Mouse (Mus musculus): Measurements from ENCODE around the gene Tgfb3. TPM values are rescaled to one million over a fixed set of nuclear protein-coding genes. Genes with fewer than 3 reads are reported as not detected.

Gene Tgfb3
- polyA plus RNA-seq, 1 experiment from 2014 or later, result 8.5 TPM

DNA sequence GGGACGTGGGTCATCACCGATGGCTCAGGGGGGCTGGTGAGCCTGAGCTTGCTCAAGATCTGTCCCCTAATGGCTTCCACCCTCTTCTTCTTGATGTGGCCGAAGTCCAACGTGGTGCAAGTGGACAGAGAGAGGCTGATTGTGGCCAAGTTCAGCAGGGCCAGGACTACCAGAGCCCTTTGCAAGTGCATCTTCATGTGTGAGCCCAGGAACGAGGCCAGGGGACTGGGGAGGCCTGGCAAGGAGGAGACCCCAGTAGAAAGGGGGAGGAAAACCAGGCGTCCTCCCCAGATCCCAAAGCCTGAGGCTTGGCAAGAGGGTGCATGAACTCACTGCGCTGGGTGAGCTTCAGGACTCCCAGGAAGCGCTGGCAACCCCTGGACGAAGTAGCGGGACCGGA, 1.1 kb downstream of the Tgfb3 start:
- Histone ChIP-seq H3K27ac (0 out of 2 replicates have a peak overlapping the region, but pooled peaks have one; percentile 31), H3K9ac (peak overlapping the region; percentile 68), H3K36me3 (replicated peaks) (no peaks in the 10 kb centered on the region), H3K4me2 (peak overlapping the region; percentile 75), H3K4me1 (peaks cover 21% of the 10 kb centered on the region), H3K9me3 (no peaks in the 10 kb centered on the region), H3K4me3 (replicated peaks) (peak overlapping the region; percentile 52), H3K27me3 (peaks cover 43% of the 10 kb centered on the region)
- 19% methylated on average over 11 of the region's 11 CpGs for WGBS
- ATAC-seq (ENCODE audit: low FRiP score), result no peak

DNA sequence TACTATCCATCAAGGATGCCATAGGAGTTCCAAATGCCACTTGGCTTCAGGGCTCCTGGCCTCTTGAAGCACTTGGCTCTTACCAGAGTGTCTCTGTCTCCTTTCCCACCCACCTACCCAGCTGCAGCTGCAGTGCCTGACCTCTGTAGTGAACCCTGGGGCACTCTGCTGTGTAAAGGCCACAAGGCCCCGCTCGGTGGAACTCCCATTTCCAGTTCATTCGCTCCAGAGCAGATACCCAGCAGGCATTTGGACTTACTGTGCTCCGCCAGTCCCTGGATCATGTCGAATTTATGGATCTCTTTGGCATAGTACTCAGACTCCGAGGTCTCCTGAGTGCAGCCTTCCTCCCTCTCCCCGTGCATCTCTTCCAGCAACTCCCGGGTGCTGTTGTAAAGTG, 1.5 kb downstream of the Tgfb3 start:
- 32% methylated on average over 8 of the region's 8 CpGs for WGBS
- H3K27me3 ChIP-seq, result peaks cover 43% of the 10 kb centered on the region

DNA sequence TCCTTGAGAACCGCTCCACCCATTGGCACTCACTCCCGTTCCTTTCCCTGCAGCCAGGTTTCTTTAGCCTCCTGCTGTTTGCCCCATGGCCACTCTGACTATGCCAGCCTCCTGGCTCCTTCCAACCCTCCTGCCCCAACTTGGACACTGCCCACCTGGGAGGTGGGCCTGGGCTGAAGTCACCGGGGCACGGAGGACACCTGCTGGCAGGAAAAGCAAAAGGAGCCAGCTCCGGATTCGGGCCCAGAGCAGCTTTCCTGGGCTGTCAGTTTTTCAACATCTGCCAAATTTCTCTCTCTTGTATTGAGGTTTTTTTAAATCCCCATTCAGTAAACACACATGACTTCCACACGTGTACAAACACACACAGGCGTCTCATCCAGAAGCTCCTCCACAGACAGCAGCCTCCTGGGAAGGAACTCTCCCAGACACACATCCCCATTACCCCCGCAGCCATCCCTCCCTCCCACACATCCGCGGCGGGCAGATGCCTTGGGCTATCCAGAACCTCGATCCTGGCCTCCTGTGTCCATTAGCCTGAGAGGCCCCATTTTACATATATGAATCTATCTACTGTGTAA, 2.4 kb downstream of the Tgfb3 start:
- ATAC-seq (ENCODE audit: low FRiP score), result no peak
- peak overlapping the region; percentile 52 for H3K4me3 ChIP-seq (replicated peaks)

More for the DNA sequence above, 1.5 kb downstream of the Tgfb3 start:
- no peaks in the 10 kb centered on the region for H3K9me3 ChIP-seq
- peak overlapping the region; percentile 68; the same call in 1 of the 2 replicates for H3K9ac ChIP-seq
- H3K36me3 ChIP-seq (replicated peaks), result no peaks in the 10 kb centered on the region
- H3K27ac ChIP-seq, result no peak overlapping the region
- H3K4me2 ChIP-seq, result peak overlapping the region; percentile 75
- peaks cover 21% of the 10 kb centered on the region for H3K4me1 ChIP-seq
- ATAC-seq (ENCODE audit: low FRiP score), result no peak
- peak overlapping the region; percentile 52 for H3K4me3 ChIP-seq (replicated peaks)

DNA sequence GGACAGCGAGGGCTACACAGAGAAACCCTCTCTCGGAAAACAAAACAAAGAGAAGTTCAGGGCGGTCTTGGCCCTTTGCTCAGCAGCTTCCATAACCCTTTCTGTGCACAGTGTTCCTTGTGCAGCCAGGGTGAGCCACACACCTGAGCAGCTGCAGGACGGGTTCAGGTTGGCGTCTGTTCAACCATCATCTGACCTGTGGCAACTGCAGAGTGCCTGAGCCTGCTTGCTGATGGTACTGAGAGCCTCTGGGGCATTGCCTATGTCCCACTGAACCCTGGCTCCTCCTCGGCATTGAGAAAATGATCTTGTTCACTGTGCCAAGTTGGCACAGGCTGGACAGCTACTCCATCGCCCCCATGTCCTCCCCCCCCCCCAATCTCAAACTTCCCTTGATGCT, 3.5 kb downstream of the Tgfb3 start:
- WGBS, result 90% methylated on average over 7 of the region's 7 CpGs
- Histone ChIP-seq H3K4me3 (replicated peaks) (no peak overlapping the region), H3K36me3 (replicated peaks) (no peaks in the 10 kb centered on the region), H3K9ac (no peak overlapping the region), H3K4me2 (no peak overlapping the region), H3K27ac (no peak overlapping the region), H3K4me1 (peaks cover 21% of the 10 kb centered on the region), H3K9me3 (no peaks in the 10 kb centered on the region), H3K27me3 (peaks cover 34% of the 10 kb centered on the region)
- ATAC-seq (ENCODE audit: low FRiP score), result no peak

More for the DNA sequence above, 2.4 kb downstream of the Tgfb3 start:
- peak overlapping the region; percentile 75 for H3K4me2 ChIP-seq
- no peak overlapping the region for H3K9ac ChIP-seq
- H3K27ac ChIP-seq, result no peak overlapping the region
- H3K36me3 ChIP-seq (replicated peaks), result no peaks in the 10 kb centered on the region
- peaks cover 43% of the 10 kb centered on the region for H3K27me3 ChIP-seq
- H3K4me1 ChIP-seq, result peaks cover 21% of the 10 kb centered on the region
- WGBS, result 9% methylated on average over 13 of the region's 13 CpGs
- no peaks in the 10 kb centered on the region for H3K9me3 ChIP-seq

DNA sequence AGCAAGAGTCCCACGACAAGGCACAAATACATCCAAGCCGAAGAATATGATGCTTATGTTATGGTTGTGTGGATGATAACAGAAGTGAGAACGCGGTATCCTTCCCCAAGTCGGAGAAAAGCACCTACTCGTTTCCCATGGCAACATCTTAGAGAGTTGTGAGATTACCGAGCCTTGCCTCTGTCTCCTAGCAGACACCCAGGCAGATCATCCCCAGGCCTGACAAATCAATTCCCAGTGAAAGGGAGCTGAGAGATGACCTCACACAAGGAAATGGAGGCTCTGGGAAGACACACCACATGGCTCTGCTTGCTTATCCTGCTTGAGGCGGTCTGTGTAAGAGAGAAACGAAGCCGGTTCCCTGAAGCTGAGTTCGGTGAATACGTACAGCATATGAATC, 4.2 kb downstream of the Tgfb3 start:
- H3K9ac ChIP-seq, result no peak overlapping the region
- H3K9me3 ChIP-seq, result no peaks in the 10 kb centered on the region
- H3K4me1 ChIP-seq, result peaks cover 21% of the 10 kb centered on the region
- H3K27ac ChIP-seq, result no peak overlapping the region
- no peaks in the 10 kb centered on the region for H3K36me3 ChIP-seq (replicated peaks)
- no peak for ATAC-seq (ENCODE audit: low FRiP score)
- 88% methylated on average over 12 of the region's 12 CpGs for WGBS
- H3K4me3 ChIP-seq (replicated peaks), result no peak overlapping the region
- H3K27me3 ChIP-seq, result peaks cover 29% of the 10 kb centered on the region
- no peak overlapping the region for H3K4me2 ChIP-seq

DNA sequence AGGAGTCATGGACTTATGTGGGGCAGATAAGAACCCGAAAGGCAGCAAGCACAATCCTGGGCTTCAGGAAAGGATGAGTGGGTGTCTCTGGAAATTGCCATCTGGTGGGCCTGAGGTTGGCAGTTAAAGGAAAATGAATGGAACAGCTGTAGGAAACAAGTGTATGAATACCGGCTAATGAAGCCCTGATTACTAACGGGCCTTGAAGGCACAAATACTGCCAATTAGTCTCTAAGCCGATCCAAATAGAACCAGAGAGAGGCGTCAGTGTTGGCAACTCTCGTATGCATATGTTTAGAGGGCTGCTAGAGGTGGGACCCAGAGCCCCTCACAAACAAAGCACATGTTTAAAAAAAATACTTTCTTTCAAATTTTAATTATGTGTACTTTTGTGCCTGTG, 7.4 kb downstream of the Tgfb3 start:
- H3K27ac ChIP-seq, result peak overlapping the region; percentile 37
- no peak overlapping the region for H3K4me3 ChIP-seq (replicated peaks)
- H3K4me2 ChIP-seq, result no peak overlapping the region
- H3K9ac ChIP-seq, result no peak overlapping the region
- WGBS, result 32% methylated on average over 6 of the region's 6 CpGs
- H3K9me3 ChIP-seq, result no peaks in the 10 kb centered on the region
- peak; percentile 84; the same call in 1 of the 2 replicates for ATAC-seq (ENCODE audit: low FRiP score)
- peaks cover 4% of the 10 kb centered on the region; the same call in 1 of the 2 replicates for H3K4me1 ChIP-seq
- peaks cover 13% of the 10 kb centered on the region for H3K27me3 ChIP-seq
- H3K36me3 ChIP-seq (replicated peaks), result no peaks in the 10 kb centered on the region

DNA sequence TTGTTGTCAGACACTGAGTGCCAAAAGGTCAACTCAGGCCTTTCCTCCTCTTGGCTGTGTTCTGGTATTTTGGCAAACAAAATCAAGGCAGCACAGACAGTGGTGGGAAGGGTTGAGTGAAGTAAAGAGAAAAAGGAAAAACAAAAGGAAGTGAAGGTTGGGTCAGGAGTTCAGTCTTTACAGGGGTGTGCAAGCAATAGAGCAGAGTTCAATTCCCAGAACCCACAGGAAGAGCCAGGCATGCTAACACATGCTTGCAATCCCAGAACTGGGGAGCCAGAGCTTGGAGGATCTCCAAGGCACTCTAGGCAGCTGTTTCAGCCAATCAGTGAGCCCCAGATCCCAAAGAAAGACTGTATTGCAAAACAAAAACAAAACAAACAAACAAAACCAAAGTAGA, 14.0 kb downstream of the Tgfb3 start:
- ATAC-seq (ENCODE audit: low FRiP score), result no peak
- Histone ChIP-seq H3K36me3 (replicated peaks) (0 out of 2 replicates have a peak, but pooled peaks cover 3% of the 10 kb centered on the region), H3K9ac (no peak overlapping the region), H3K9me3 (no peaks in the 10 kb centered on the region), H3K4me2 (no peak overlapping the region), H3K27ac (no peak overlapping the region), H3K4me1 (no peaks in the 10 kb centered on the region), H3K4me3 (replicated peaks) (no peak overlapping the region), H3K27me3 (no peaks in the 10 kb centered on the region)

DNA sequence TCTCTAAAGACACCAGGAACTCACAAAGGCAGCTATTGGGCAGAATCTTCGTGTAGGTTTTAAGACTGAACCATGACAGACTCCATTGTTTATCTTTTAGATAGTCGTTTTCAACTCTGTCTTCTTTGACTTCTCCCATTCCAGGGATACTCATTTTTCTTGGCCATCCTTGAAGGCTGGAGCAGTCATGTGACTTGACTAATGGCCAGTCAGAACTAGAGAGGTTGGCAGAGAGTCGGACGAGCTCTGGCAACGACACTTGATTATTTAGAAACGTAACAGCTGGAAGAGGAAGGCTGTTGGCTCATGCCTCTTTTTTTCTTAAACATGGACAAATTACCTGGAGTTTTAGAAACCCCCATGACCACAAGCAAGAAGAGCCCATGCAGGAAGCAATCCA, 19.5 kb downstream of the Tgfb3 start:
- H3K27ac ChIP-seq, result no peak overlapping the region
- H3K36me3 ChIP-seq (replicated peaks), result 0 out of 2 replicates have a peak, but pooled peaks cover 3% of the 10 kb centered on the region
- H3K9me3 ChIP-seq, result no peaks in the 10 kb centered on the region
- no peaks in the 10 kb centered on the region for H3K27me3 ChIP-seq
- H3K9ac ChIP-seq, result no peak overlapping the region
- H3K4me2 ChIP-seq, result no peak overlapping the region
- no peak overlapping the region for H3K4me3 ChIP-seq (replicated peaks)
- WGBS, result 90% methylated on average over 6 of the region's 6 CpGs
- no peak for ATAC-seq (ENCODE audit: low FRiP score)
- no peaks in the 10 kb centered on the region for H3K4me1 ChIP-seq

DNA sequence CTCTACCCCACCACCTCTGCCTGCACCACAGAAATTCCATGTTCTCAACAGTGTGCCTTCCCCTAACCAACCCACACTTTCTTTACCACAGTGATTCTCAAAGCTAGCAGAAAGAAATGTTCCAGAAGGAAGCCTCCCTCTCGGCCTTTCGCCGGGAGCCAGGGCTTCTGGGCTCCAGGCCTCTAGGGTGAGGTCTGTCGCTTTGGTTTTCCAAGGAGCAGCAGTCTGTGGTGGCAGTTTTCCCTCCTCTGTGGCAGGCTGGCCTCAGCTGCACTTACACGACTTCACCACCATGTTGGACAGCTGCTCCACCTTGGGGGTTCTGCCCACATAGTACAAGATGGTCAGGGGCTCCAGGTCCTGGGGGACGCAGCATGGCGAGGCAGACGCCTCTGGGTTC, 21.3 kb downstream of the Tgfb3 start:
- Histone ChIP-seq H3K9ac (no peak overlapping the region), H3K4me3 (replicated peaks) (no peak overlapping the region), H3K4me2 (no peak overlapping the region), H3K36me3 (replicated peaks) (no peaks in the 10 kb centered on the region), H3K4me1 (no peaks in the 10 kb centered on the region), H3K27me3 (no peaks in the 10 kb centered on the region), H3K9me3 (no peaks in the 10 kb centered on the region), H3K27ac (no peak overlapping the region)
- WGBS, result 87% methylated on average over 8 of the region's 8 CpGs
- no peak for ATAC-seq (ENCODE audit: low FRiP score)

DNA sequence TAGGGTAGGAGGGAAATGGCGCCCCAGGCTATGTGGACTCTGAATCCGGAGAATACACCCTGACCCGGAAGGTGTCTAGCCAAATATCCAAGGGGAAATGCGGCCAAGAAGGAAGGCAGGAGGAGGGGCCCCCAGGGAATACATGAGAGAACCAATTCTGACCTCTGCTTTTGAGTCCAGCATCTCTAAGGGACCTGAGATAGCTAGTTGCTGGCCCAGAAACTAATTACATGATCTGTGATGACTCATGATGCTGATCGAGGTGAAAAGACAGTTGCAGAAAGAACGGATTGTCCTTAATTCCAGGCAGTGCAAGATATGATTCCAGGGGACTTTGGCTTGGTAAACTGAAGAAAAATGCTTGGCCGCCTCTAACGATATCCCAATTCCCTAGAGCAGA, 21.9 kb downstream of the Tgfb3 start:
- H3K36me3 ChIP-seq (replicated peaks), result no peaks in the 10 kb centered on the region
- H3K4me3 ChIP-seq (replicated peaks), result no peak overlapping the region
- no peak overlapping the region for H3K9ac ChIP-seq
- no peak for ATAC-seq (ENCODE audit: low FRiP score)
- 96% methylated on average over 8 of the region's 8 CpGs for WGBS
- H3K4me1 ChIP-seq, result no peaks in the 10 kb centered on the region
- no peaks in the 10 kb centered on the region for H3K9me3 ChIP-seq
- H3K27me3 ChIP-seq, result no peaks in the 10 kb centered on the region
- no peak overlapping the region for H3K4me2 ChIP-seq
- H3K27ac ChIP-seq, result no peak overlapping the region

DNA sequence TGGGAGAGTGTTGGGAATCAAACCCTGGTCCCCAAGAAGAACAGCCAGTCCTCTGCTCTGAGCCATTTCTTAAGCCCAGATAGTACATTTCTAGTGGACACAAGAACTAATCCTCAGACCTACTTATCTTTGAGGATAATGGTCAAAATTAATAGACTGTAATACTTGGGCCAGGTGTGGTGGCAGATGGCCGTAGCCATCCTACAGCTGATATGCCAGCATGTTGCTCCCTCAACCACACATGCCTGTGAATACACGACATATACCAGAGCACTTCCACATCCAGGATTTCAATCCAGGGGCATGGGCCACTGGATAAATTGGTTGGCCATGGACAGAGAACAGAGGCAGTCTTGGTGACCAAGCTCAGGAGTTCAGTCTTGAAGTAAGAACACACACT, 23.5 kb downstream of the Tgfb3 start:
- WGBS, result 95% methylated on average over 2 of the region's 2 CpGs

DNA sequence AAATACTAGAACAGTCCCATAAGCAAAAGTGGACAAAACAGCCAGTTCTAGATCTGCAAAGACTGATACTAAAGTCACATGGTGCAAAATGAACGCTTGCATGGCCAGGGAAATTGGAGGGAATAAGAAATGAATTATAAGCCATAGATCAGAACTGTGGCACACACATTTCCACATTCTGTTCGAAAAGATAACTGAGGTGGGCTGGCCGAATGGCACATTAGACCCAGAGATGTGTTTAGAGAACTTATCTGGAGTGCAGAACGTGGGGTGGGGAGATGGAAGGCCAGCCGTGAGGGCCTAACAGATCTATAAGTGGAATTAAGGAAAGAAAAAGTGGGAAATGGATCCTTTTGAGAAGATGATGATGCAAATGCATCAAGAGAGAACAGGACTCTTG, 27.4 kb downstream of the Tgfb3 start:
- H3K27me3 ChIP-seq, result no peaks in the 10 kb centered on the region
- H3K4me1 ChIP-seq, result no peaks in the 10 kb centered on the region
- no peak overlapping the region for H3K9ac ChIP-seq
- H3K36me3 ChIP-seq (replicated peaks), result no peaks in the 10 kb centered on the region
- no peak overlapping the region for H3K27ac ChIP-seq
- no peak for ATAC-seq (ENCODE audit: low FRiP score)
- H3K4me3 ChIP-seq (replicated peaks), result no peak overlapping the region
- WGBS, result 95% methylated on average over 5 of the region's 5 CpGs
- no peak overlapping the region for H3K4me2 ChIP-seq
- H3K9me3 ChIP-seq, result no peaks in the 10 kb centered on the region

More for the DNA sequence above, 23.5 kb downstream of the Tgfb3 start:
- no peaks in the 10 kb centered on the region for H3K36me3 ChIP-seq (replicated peaks)
- H3K27me3 ChIP-seq, result no peaks in the 10 kb centered on the region
- ATAC-seq (ENCODE audit: low FRiP score), result no peak
- no peak overlapping the region for H3K9ac ChIP-seq
- no peak overlapping the region for H3K4me3 ChIP-seq (replicated peaks)
- no peak overlapping the region for H3K4me2 ChIP-seq
- H3K4me1 ChIP-seq, result no peaks in the 10 kb centered on the region
- H3K9me3 ChIP-seq, result no peaks in the 10 kb centered on the region
- H3K27ac ChIP-seq, result no peak overlapping the region

DNA sequence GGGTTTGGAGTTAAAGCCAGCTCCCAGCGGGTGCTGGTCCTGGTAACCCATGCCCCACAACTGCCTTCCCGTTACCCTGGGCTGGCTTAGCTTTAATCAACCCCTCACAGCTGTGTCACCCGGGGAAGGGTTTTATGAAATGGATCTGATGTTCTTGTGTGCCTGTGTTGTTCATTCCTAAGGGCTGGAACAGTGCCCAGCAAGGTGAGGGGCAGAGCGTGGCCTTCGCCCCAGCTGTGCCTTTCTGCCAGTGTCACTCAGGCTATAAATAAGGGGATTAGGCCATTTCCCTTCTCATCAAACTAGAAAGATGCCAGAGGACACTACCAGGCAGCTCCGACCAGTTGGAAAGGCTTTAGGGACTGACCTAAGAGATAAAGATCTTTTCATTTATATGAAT, 29.0 kb downstream of the Tgfb3 start:
- H3K27me3 ChIP-seq, result no peaks in the 10 kb centered on the region
- no peak overlapping the region for H3K27ac ChIP-seq
- H3K9ac ChIP-seq, result no peak overlapping the region
- no peaks in the 10 kb centered on the region for H3K36me3 ChIP-seq (replicated peaks)
- H3K9me3 ChIP-seq, result no peaks in the 10 kb centered on the region
- no peak overlapping the region for H3K4me3 ChIP-seq (replicated peaks)
- no peak for ATAC-seq (ENCODE audit: low FRiP score)
- H3K4me2 ChIP-seq, result no peak overlapping the region
- no peaks in the 10 kb centered on the region; the same call in 1 of the 2 replicates for H3K4me1 ChIP-seq
- WGBS, result 71% methylated on average over 6 of the region's 6 CpGs

All from forebrain, embryonic 12.5 days (tissue).